Mouse (Mus musculus): Measurements from ENCODE around the gene Pycard. TPM values are rescaled to one million over a fixed set of nuclear protein-coding genes. Genes with fewer than 3 reads are reported as not detected.
"Not testable (repeated sequence)": the region's sequence is repeated elsewhere in the genome, so short reads cannot be mapped to it uniquely, and the experiment has no call there.

Pycard gene
- 22.5 and 27.7 TPM in 2 replicates for polyA plus RNA-seq (2015; fragmentation: Nextera tagmentation; extraction: Ambion mirVana)

GRCm38 (mm10) chr7:127993341-127993977, at the start of gene Pycard:
Gene Pycard (minus strand): TSS chr7:127993867.
- H3K4me1 ChIP-seq: peaks cover 13% of the 10 kb centered on the region
- H3K4me3 ChIP-seq: peak within 1 kb of the TSS; percentile 37
- H3K4me2 ChIP-seq (replicated peaks): peak within 1 kb of the TSS; percentile 65
- no peak for ATAC-seq (ENCODE audit: low FRiP score, low read depth)
- no peaks in the 10 kb centered on the region for H3K9me3 ChIP-seq
- no peaks in the 10 kb centered on the region for H3K27me3 ChIP-seq
- peaks cover 26% of the 10 kb centered on the region for H3K36me3 ChIP-seq
- H3K27ac ChIP-seq: peak within 1 kb of the TSS; percentile 55; the same call in 1 of the 2 replicates
- H3K9ac ChIP-seq: peak within 1 kb of the TSS; percentile 66
- 14% methylated on average over 18 of the region's 18 CpGs for WGBS

- H3K4me3 ChIP-seq; ATAC-seq (ENCODE audit: low FRiP score, low read depth); H3K9ac ChIP-seq; H3K27ac ChIP-seq; H3K4me2 ChIP-seq (replicated peaks); H3K36me3 ChIP-seq; H3K27me3 ChIP-seq; H3K9me3 ChIP-seq; H3K4me1 ChIP-seq: not testable (repeated sequence)
- 76% methylated on average over 15 of the region's 15 CpGs for WGBS
Observed at GRCm38 (mm10) chr7:128042161-128042820, 48.6 kb upstream of the Pycard start.

- H3K4me2 ChIP-seq (replicated peaks): no peak overlapping the region
- H3K9me3 ChIP-seq: no peaks in the 10 kb centered on the region
- no peak overlapping the region for H3K9ac ChIP-seq
- no peaks in the 10 kb centered on the region for H3K4me1 ChIP-seq
- 96% methylated on average over 4 of the region's 4 CpGs for WGBS
- H3K27ac ChIP-seq: no peak overlapping the region
- no peaks in the 10 kb centered on the region for H3K27me3 ChIP-seq
- no peak for ATAC-seq (ENCODE audit: low FRiP score, low read depth)
- H3K4me3 ChIP-seq: no peak overlapping the region
- H3K36me3 ChIP-seq: no peaks in the 10 kb centered on the region
Observed at GRCm38 (mm10) chr7:128033616-128034015, 39.9 kb upstream of the Pycard start.

- no peaks in the 10 kb centered on the region for H3K36me3 ChIP-seq
- WGBS: 98% methylated on average over 3 of the region's 3 CpGs
- ATAC-seq (ENCODE audit: low FRiP score, low read depth): no peak
Observed at GRCm38 (mm10) chr7:128032989-128033293, 39.3 kb upstream of the Pycard start.

GRCm38 (mm10) chr7:128032290-128032988, 38.8 kb upstream of the Pycard start:
- no peaks in the 10 kb centered on the region for H3K9me3 ChIP-seq
- no peak overlapping the region for H3K9ac ChIP-seq
- no peaks in the 10 kb centered on the region for H3K4me1 ChIP-seq
- ATAC-seq (ENCODE audit: low FRiP score, low read depth): no peak
- WGBS: 91% methylated on average over 5 of the region's 5 CpGs
- no peaks in the 10 kb centered on the region for H3K27me3 ChIP-seq
- H3K4me2 ChIP-seq (replicated peaks): no peak overlapping the region
- no peaks in the 10 kb centered on the region for H3K36me3 ChIP-seq
- H3K27ac ChIP-seq: no peak overlapping the region
- H3K4me3 ChIP-seq: no peak overlapping the region

More at GRCm38 (mm10) chr7:128032989-128033293, 39.3 kb upstream of the Pycard start:
- H3K9ac ChIP-seq: no peak overlapping the region
- no peak overlapping the region for H3K27ac ChIP-seq
- H3K4me2 ChIP-seq (replicated peaks): no peak overlapping the region
- H3K4me3 ChIP-seq: no peak overlapping the region
- no peaks in the 10 kb centered on the region for H3K9me3 ChIP-seq
- H3K27me3 ChIP-seq: no peaks in the 10 kb centered on the region
- H3K4me1 ChIP-seq: no peaks in the 10 kb centered on the region

- Histone ChIP-seq H3K4me1 (no peaks in the 10 kb centered on the region), H3K9ac (no peak overlapping the region), H3K4me3 (no peak overlapping the region), H3K4me2 (replicated peaks) (no peak overlapping the region), H3K9me3 (no peaks in the 10 kb centered on the region), H3K27me3 (no peaks in the 10 kb centered on the region), H3K27ac (no peak overlapping the region), H3K36me3 (no peaks in the 10 kb centered on the region)
- no peak for ATAC-seq (ENCODE audit: low FRiP score, low read depth)
- 37% methylated on average over 9 of the region's 9 CpGs for WGBS
Observed at GRCm38 (mm10) chr7:128031403-128031976, 37.8 kb upstream of the Pycard start.

- 77% methylated on average over 4 of the region's 4 CpGs for WGBS
- no peak overlapping the region for H3K27ac ChIP-seq
- H3K9ac ChIP-seq: no peak overlapping the region
- no peak overlapping the region for H3K4me2 ChIP-seq (replicated peaks)
- ATAC-seq (ENCODE audit: low FRiP score, low read depth): no peak
- no peaks in the 10 kb centered on the region for H3K9me3 ChIP-seq
- H3K36me3 ChIP-seq: no peaks in the 10 kb centered on the region
- H3K27me3 ChIP-seq: no peaks in the 10 kb centered on the region
- H3K4me3 ChIP-seq: no peak overlapping the region
- no peaks in the 10 kb centered on the region for H3K4me1 ChIP-seq
Observed at GRCm38 (mm10) chr7:128025381-128025780, 31.7 kb upstream of the Pycard start.

- H3K9ac ChIP-seq: no peak overlapping the region
- H3K4me1 ChIP-seq: no peaks in the 10 kb centered on the region
- no peaks in the 10 kb centered on the region for H3K27me3 ChIP-seq
- no peak overlapping the region for H3K27ac ChIP-seq
- no peak overlapping the region for H3K4me2 ChIP-seq (replicated peaks)
- no peaks in the 10 kb centered on the region for H3K9me3 ChIP-seq
- ATAC-seq (ENCODE audit: low FRiP score, low read depth): no peak
- no peak overlapping the region for H3K4me3 ChIP-seq
- H3K36me3 ChIP-seq: no peaks in the 10 kb centered on the region
- WGBS: 81% methylated on average over 4 of the region's 4 CpGs
Observed at GRCm38 (mm10) chr7:128024932-128025331, 31.3 kb upstream of the Pycard start.

- no peaks in the 10 kb centered on the region for H3K4me1 ChIP-seq
- H3K9me3 ChIP-seq: no peaks in the 10 kb centered on the region
- no peak overlapping the region for H3K4me3 ChIP-seq
- no peak for ATAC-seq (ENCODE audit: low FRiP score, low read depth)
- H3K4me2 ChIP-seq (replicated peaks): no peak overlapping the region
- H3K9ac ChIP-seq: no peak overlapping the region
- 91% methylated on average over 9 of the region's 9 CpGs for WGBS
- no peaks in the 10 kb centered on the region for H3K27me3 ChIP-seq
- H3K27ac ChIP-seq: no peak overlapping the region
- H3K36me3 ChIP-seq: no peaks in the 10 kb centered on the region
Observed at GRCm38 (mm10) chr7:128024364-128024763, 30.7 kb upstream of the Pycard start.

- Histone ChIP-seq H3K4me2 (replicated peaks) (no peak overlapping the region), H3K27me3 (no peaks in the 10 kb centered on the region), H3K4me1 (no peaks in the 10 kb centered on the region), H3K4me3 (no peak overlapping the region), H3K36me3 (no peaks in the 10 kb centered on the region), H3K9ac (no peak overlapping the region), H3K9me3 (no peaks in the 10 kb centered on the region), H3K27ac (no peak overlapping the region)
- 92% methylated on average over 4 of the region's 4 CpGs for WGBS
- ATAC-seq (ENCODE audit: low FRiP score, low read depth): no peak
Observed at GRCm38 (mm10) chr7:128023565-128023964, 29.9 kb upstream of the Pycard start.

- 61% methylated on average over 8 of the region's 8 CpGs for WGBS
Observed at GRCm38 (mm10) chr7:128022974-128023373, 29.3 kb upstream of the Pycard start.

GRCm38 (mm10) chr7:128019187-128019586, 25.5 kb upstream of the Pycard start:
- H3K9me3 ChIP-seq: no peaks in the 10 kb centered on the region
- H3K27me3 ChIP-seq: no peaks in the 10 kb centered on the region
- no peak overlapping the region for H3K4me3 ChIP-seq
- H3K4me2 ChIP-seq (replicated peaks): no peak overlapping the region
- H3K36me3 ChIP-seq: no peaks in the 10 kb centered on the region
- H3K27ac ChIP-seq: no peak overlapping the region
- no peaks in the 10 kb centered on the region for H3K4me1 ChIP-seq
- H3K9ac ChIP-seq: no peak overlapping the region
- WGBS: 89% methylated on average over 2 of the region's 2 CpGs
- no peak for ATAC-seq (ENCODE audit: low FRiP score, low read depth)

More at GRCm38 (mm10) chr7:128022974-128023373, 29.3 kb upstream of the Pycard start:
- Histone ChIP-seq H3K4me2 (replicated peaks) (no peak overlapping the region), H3K9me3 (no peaks in the 10 kb centered on the region), H3K36me3 (no peaks in the 10 kb centered on the region), H3K4me3 (no peak overlapping the region), H3K4me1 (no peaks in the 10 kb centered on the region), H3K27me3 (no peaks in the 10 kb centered on the region), H3K27ac (no peak overlapping the region), H3K9ac (no peak overlapping the region)
- no peak for ATAC-seq (ENCODE audit: low FRiP score, low read depth)
